Mouse (Mus musculus) heart, postnatal 25 days (tissue): ENCODE data around the gene BC048507. TPM values are rescaled to one million over a fixed set of nuclear protein-coding genes. Genes with fewer than 3 reads are reported as not detected.

ENCODE experiments used
- total RNA-seq, 2 experiments: library from RNA; stranded (reverse); gene quantifications; 2 replicates each; pipeline ENCODE4 v1.2.3; 2021

BC048507 gene
- total RNA-seq, 2 experiments from 2014 or later = not detected

Other genes starting within 250 kb of the BC048507 start
- 1 to 10 TPM in 1 of 2 experiments, not detected in 1; 1.1 TPM for gene Gm49345, start 225.6 kb upstream of the BC048507 start, total RNA-seq
- gene Zfp729a, start 225.5 kb upstream of the BC048507 start, total RNA-seq = 1 to 10 TPM; 2.9 to 3.7 TPM
- 1 to 10 TPM; 4.0 to 5.7 TPM for gene Zfp738, start 176.3 kb upstream of the BC048507 start, total RNA-seq
- 1 to 10 TPM; 6.5 to 7.1 TPM for gene Zfp65, start 134.2 kb upstream of the BC048507 start, total RNA-seq
- gene Zfp85, start 108.1 kb upstream of the BC048507 start, total RNA-seq = 1 to 10 TPM; 1.8 to 2.4 TPM
- gene Zfp493, start 83.6 kb upstream of the BC048507 start, total RNA-seq = 1 to 10 TPM; 1.5 TPM
- gene Zfp273, start 49.6 kb upstream of the BC048507 start, total RNA-seq = 1 to 10 TPM; 2.5 to 2.6 TPM
- 1 to 10 TPM in 1 of 2 experiments, not detected in 1; 1.1 TPM for gene Gm10037, start 32.2 kb upstream of the BC048507 start, total RNA-seq